Mouse (Mus musculus) urinary bladder, postnatal 36 days (tissue): ENCODE results near the gene Dnaaf1.

Experiments used
- DNase-seq, 2 experiments: peaks; one replicate each; pipeline ENCODE4 v3.0.0; 2022; ENCODE audit warnings: low spot score in 2 of 2, mixed read lengths in 1 of 2

Gene Dnaaf1

GRCm38 (mm10) chr8:119571135-119571534, 3.9 kb upstream of the Dnaaf1 start:
- DNase-seq: no peak

GRCm38 (mm10) chr8:119572411-119572810, 2.6 kb upstream of the Dnaaf1 start:
- no peak for DNase-seq

- no peak for DNase-seq
These were observed 311 bp downstream of the Dnaaf1 start for GRCm38 (mm10) chr8:119575366-119575726.

DNA sequence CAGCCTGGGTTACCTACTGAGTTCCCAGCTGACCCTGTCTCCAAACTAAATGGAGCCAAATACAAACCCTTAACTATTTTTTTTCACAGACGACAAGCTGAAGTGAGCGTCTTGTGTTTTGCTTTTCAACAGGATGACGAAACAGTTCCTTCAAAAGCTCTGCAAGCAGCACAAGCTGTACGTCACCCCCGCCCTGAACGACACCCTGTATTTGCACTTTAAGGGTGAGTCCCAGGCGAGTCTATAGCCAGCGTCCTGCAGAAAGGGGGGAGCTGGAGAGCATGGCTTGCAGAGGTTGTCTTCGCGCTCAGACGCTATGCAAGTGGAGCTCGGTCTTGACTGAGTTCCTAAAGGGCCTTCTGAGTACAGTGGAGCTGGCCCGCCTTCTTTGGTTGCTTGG, 4.1 kb downstream of the Dnaaf1 start:
- DNase-seq: no peak

GRCm38 (mm10) chr8:119580441-119581161, 5.6 kb downstream of the Dnaaf1 start:
- no peak for DNase-seq

DNA sequence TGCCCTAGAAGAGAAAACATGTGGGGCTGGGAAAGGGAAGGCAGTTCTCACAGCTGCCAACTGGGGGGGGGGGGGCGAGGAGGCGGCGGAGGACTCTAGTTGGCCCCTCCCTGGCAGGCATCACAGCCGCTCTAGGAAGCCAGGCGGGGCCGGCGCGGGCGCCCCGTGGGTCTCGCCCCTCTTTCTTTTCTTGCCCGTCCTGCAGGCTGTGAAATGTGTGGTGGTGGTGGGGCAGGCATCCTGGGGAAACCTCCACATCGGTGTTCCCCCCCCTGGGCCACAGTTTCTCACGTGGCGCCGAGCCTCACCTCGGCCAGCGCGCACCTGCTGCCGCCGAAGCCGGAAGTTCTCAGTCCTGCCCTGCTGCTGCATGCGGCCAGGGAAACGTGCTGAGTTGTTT, 10.9 kb downstream of the Dnaaf1 start:
- DNase-seq: no peak

DNA sequence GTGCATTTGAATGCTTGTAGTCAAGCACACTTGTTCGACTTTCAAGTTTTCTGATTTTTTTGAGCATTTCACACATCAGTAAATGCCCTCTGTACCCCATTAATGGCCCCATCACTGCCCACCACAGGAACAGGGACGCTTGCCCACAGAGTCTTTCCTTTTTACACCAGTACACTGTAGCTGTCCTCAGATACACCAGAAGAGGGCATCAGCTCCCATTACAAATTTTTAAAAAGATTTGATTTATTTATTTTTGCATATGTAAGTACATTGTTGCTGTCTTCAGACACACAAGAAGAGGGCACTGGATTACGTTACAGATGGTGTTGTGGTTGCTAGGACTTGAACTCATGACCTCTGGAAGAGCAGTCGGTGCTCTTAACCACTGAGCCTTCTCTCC, 13.3 kb downstream of the Dnaaf1 start:
- DNase-seq: no peak

- DNase-seq: no peak
These were observed 13.8 kb downstream of the Dnaaf1 start for GRCm38 (mm10) chr8:119588844-119589243.

GRCm38 (mm10) chr8:119590348-119590747, 15.3 kb downstream of the Dnaaf1 start:
- DNase-seq: no peak

- DNase-seq: no peak
These were observed 16.4 kb downstream of the Dnaaf1 start for GRCm38 (mm10) chr8:119591456-119591855.

DNA sequence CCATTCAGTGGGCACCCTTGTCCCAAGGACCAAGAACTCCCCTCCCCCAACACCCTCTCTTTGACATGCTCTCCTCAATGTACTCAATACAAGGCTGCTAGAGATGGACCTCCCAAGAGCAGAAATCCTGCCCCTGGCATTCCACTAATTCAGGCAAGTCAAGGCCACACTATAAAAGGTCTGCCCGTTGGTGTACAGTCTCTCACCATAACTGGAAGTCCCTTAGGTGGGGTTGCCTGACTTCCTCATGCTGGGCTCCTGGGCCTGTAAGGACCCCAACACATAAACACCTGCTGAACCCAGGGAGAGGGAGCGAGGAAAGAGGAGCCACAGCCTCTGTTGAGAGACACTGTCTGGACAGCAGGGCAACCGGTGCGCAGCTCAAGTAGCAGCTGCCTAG, 28.7 kb downstream of the Dnaaf1 start:
- DNase-seq: no peak

DNA sequence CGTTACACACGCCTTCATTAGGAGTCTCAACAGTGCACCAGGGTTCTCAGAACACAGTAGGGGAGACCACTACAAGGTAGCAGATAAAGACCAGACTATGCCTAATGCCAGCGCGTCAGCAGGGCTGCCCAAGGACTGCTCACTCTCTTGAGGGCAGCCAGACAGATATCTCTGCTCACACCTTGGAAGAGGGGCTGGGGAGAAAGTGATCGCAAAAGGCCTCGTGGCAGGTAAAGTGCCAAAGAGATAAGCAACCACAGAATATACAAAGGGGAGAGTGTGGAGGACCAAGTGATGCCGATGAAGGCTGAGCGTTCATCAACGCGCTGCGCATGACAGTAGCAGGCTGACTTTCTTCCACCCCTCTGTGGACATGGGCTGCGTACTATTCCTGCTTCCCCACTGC, 29.4 kb downstream of the Dnaaf1 start:
- no peak for DNase-seq

DNA sequence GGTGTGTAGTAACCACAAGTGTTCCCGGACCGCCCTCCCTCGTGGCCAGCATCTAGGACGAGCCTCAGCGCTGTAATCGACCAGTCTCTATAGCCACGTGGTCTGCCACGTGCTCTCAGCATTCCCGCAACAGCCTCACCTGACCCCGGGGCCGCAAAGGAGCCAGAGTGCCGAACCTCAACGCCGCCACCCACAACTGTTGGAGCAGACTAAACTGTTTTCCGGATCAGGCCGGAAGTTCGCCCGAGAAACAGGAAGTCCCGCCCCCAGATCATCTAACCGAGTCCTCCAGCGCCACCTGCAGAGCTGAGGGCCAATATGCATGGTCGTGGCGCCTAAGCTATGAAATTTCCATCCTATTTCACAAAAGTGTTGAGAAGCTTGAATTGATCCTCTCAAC, 30.0 kb downstream of the Dnaaf1 start, which contains the start of gene Taf1c:
Taf1c (minus strand) TSS at position 227 of the 400 bp plus-strand sequence.
- DNase-seq: peak; percentile 88 to 93

DNA sequence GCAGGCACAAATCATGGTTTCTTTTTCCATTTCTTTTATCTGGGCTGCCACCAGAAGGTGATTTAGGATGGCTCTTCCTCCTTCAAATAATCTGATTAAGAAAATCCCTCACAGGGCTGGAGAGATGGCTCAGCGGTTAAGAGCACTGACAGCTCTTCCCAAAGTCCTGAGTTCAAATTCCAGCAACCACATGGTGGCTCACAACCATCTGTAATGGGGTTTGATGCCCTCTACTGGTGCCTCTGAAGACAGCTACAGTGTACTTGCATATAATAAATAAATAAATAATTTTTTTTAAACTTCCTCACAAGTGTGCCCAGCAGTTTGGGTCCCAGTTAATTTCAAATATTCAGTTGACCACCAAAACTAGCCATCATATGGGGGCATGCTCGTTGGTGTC, 31.2 kb downstream of the Dnaaf1 start:
- no peak for DNase-seq

GRCm38 (mm10) chr8:119612471-119612870, 37.4 kb downstream of the Dnaaf1 start, which contains the start of gene Adad2:
Adad2 (plus strand) TSS chr8:119612747.
- DNase-seq: no peak

DNA sequence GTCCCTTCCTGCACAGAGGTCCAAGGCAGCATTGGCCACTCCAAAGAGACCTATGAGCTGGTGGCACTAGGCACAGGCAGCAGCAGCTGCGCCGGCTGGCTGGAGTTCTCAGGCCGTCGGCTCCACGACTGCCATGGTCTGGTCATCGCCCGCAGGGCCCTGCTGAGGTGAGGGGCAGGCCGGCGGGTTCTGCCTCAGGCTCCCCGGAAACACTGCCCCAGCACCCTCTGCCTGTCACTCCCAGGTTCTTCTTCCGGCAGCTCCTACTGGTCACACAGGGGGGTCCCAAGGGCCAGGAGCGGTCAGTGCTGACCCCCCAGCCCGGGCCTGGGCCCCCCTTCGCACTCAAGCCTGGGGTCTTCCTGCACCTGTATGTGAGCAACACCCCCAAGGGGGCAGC, 40.1 kb downstream of the Dnaaf1 start:
- DNase-seq: no peak

DNA sequence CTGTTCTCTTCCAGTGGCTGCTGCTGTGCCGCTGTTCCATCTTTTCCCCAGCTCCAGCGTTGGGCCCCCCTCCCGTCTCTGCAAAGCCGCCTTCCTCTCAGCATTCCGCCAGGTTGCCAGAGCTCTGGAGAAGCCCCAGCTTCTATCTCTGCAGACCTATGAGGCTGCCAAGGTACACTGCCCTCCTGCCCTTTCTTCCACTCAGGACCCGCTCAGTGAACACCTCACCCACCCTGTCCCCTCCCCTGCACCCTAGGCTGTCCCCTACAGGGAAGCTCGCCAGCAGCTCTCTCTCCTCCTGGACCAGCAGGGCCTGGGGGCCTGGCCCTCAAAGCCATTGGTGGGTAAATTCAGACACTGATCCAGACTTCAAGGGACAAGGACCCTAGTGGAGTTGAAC, 41.3 kb downstream of the Dnaaf1 start:
- DNase-seq: no peak

- DNase-seq: no peak
These were observed 41.8 kb downstream of the Dnaaf1 start for GRCm38 (mm10) chr8:119616811-119617210.

GRCm38 (mm10) chr8:119617586-119617985, 42.6 kb downstream of the Dnaaf1 start:
- DNase-seq: no peak

- DNase-seq: no peak
These were observed 43.9 kb downstream of the Dnaaf1 start for GRCm38 (mm10) chr8:119618887-119619286.

GRCm38 (mm10) chr8:119620116-119620840, 45.2 kb downstream of the Dnaaf1 start:
- no peak for DNase-seq

DNA sequence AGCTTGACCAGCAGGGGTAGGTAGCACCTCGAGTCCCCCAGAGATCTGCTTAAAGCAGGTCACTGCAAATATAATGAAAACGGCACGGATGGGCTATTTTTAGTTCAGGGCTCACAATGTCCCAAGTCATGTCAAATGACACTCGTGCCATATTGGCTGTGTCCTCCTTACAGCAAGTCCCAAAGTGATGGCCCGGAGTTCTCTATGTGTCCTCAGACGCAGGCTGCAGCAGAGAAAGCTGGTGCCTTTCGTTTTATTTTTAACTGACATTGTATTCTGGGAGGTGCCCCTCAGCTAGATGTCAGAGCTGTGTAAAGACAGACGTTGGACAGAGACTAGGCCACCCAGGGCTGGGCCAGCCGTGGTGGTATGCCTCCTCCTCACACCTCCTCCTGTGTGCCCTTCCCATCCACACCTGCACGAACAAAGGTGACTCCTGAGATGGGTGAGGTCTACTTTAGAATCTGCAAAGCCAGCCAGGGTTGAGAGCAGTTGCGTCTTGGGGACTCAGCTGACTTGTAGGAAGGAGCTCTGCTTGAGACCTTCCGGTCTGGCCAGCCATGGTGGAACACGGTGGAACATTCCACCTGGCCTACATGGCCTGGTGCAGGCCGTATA, 45.9 kb downstream of the Dnaaf1 start:
- DNase-seq: no peak

- DNase-seq: no peak
These were observed 47.5 kb downstream of the Dnaaf1 start for GRCm38 (mm10) chr8:119622555-119622954.
